Mouse (Mus musculus): Measurements from ENCODE around the gene Noc2l.

DNA sequence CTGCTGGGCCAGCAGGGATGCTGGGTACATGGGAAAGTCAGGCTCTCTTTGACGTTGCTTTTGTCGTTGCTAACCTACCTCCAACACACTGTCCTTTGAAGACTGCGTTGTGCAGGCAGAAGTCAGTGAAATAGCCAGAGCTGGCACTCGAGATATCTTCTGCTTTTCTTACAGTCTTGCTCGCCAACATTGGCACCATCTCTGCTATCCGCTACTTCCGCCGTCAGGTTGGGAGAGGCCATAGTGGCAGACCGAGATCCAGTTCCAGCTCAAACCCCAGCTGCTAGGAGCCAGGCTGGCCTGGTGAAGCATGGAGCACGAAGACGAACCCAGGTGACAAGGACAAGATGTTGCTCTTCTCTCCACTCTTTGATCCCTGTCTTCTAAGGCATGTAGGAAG is 15.9 kb upstream of the Noc2l start:
- TF ChIP-seq CTCF (IDR thresholded peaks at IDR 0.05; ENCODE audit: low read depth) (no peak), EP300 (IDR thresholded peaks at IDR 0.05; ENCODE audit: low read depth) (no peak)

All from liver, postnatal 0 days (tissue).